Mouse (Mus musculus) midbrain, embryonic 12.5 days (tissue): ENCODE measurements at regions not wholly inside any gene's neighbourhood (a gene's known extent, or its start where the extent isn't known, plus 50 kb on each side); places are given as distances from the start of the nearest gene placed in this dataset.

Experiments
- ATAC-seq: fragments of 200-750 bp; cut with Nextera tagmentation; 2 replicates; pipeline ENCODE4 v1.8.0; 2017; ENCODE audit warnings: low read depth, moderate TSS enrichment, moderate library complexity; ENCODE audit not compliant: low FRiP score
- H3K27ac ChIP-seq: fragments of 300-500 bp; sonication (generic); replicated peaks from 2 replicates; pipeline ENCODE4 v1.5.1; 2016; ENCODE audit warnings: mild to moderate bottlenecking
- H3K27me3 ChIP-seq: fragments of 300-500 bp; sonication (generic); 2 replicates; pipeline ENCODE4 v1.6.1; 2016; ENCODE audit warnings: mild to moderate bottlenecking
- H3K36me3 ChIP-seq: fragments of 300-500 bp; sonication (generic); 2 replicates; pipeline ENCODE4 v1.6.1; 2016
- H3K4me1 ChIP-seq: fragments of 300-500 bp; sonication (generic); 2 replicates; pipeline ENCODE4 v1.6.1; 2016
- H3K4me2 ChIP-seq: fragments of 300-500 bp; sonication (generic); replicated peaks from 2 replicates; pipeline ENCODE4 v1.6.1; 2016; ENCODE audit warnings: mild to moderate bottlenecking, moderate library complexity
- H3K4me3 ChIP-seq: fragments of 300-500 bp; sonication (generic); 2 replicates; pipeline ENCODE4 v1.5.1; 2016; ENCODE audit warnings: mild to moderate bottlenecking
- H3K9ac ChIP-seq: fragments of 300-500 bp; sonication (generic); replicated peaks from 2 replicates; pipeline ENCODE4 v1.6.1; 2016; ENCODE audit warnings: mild to moderate bottlenecking, moderate library complexity
- H3K9me3 ChIP-seq: fragments of 300-500 bp; sonication (generic); 2 replicates; pipeline ENCODE4 v1.6.1; 2016; ENCODE audit warnings: mild to moderate bottlenecking
- WGBS: fragments of 180-500 bp; shearing (Covaris S2); methylation state at CpG from one replicate; pipeline ENCODE4 v1.1.7; 2016; 5-methylcytosine and 5-hydroxymethylcytosine counted together

- Histone ChIP-seq H3K4me2 (no peak overlapping the region), H3K9ac (no peak overlapping the region), H3K27ac (no peak overlapping the region), H3K4me3 (no peak overlapping the region), H3K9me3 (no peaks in the 10 kb centered on the region), H3K4me1 (no peaks in the 10 kb centered on the region), H3K27me3 (no peaks in the 10 kb centered on the region), H3K36me3 (no peaks in the 10 kb centered on the region)
- ATAC-seq = no peak
- WGBS = 82% methylated on average over 2 of the region's 2 CpGs
Measured at GRCm38 (mm10) chr16:65312947-65313346, 207.3 kb upstream of the Htr1f start.

- Histone ChIP-seq H3K9me3 (no peaks in the 10 kb centered on the region), H3K27ac (no peak overlapping the region), H3K9ac (no peak overlapping the region), H3K4me2 (no peak overlapping the region), H3K4me3 (no peak overlapping the region), H3K4me1 (no peaks in the 10 kb centered on the region), H3K27me3 (no peaks in the 10 kb centered on the region), H3K36me3 (no peaks in the 10 kb centered on the region)
- WGBS = 72% methylated on average over 3 of the region's 3 CpGs
- ATAC-seq = no peak
Measured at GRCm38 (mm10) chr16:65315052-65315451, 205.3 kb upstream of the Pou1f1 start.

- no peaks in the 10 kb centered on the region for H3K27me3 ChIP-seq
- 92% methylated on average over 2 of the region's 2 CpGs for WGBS
Measured at GRCm38 (mm10) chr16:65332412-65332811, 187.9 kb upstream of the Pou1f1 start.

GRCm38 (mm10) chr16:65339225-65339624, 181.1 kb upstream of the Pou1f1 start:
- ATAC-seq = no peak
- Histone ChIP-seq H3K4me2 (no peak overlapping the region), H3K4me1 (no peaks in the 10 kb centered on the region), H3K36me3 (no peaks in the 10 kb centered on the region), H3K9me3 (no peaks in the 10 kb centered on the region), H3K27me3 (no peaks in the 10 kb centered on the region), H3K4me3 (no peak overlapping the region), H3K27ac (no peak overlapping the region), H3K9ac (no peak overlapping the region)
- WGBS = 95% methylated on average over 2 of the region's 2 CpGs

More at GRCm38 (mm10) chr16:65332412-65332811, 187.9 kb upstream of the Pou1f1 start:
- Histone ChIP-seq H3K4me3 (no peak overlapping the region), H3K27ac (no peak overlapping the region), H3K9me3 (no peaks in the 10 kb centered on the region), H3K9ac (no peak overlapping the region), H3K4me2 (no peak overlapping the region), H3K36me3 (no peaks in the 10 kb centered on the region), H3K4me1 (no peaks in the 10 kb centered on the region)
- no peak for ATAC-seq

- Histone ChIP-seq H3K9me3 (no peaks in the 10 kb centered on the region), H3K27ac (no peak overlapping the region), H3K4me2 (no peak overlapping the region), H3K9ac (no peak overlapping the region), H3K4me1 (no peaks in the 10 kb centered on the region), H3K27me3 (no peaks in the 10 kb centered on the region), H3K36me3 (no peaks in the 10 kb centered on the region), H3K4me3 (no peak overlapping the region)
- 94% methylated on average over 1 of the region's 1 CpGs for WGBS
- no peak for ATAC-seq
Measured at GRCm38 (mm10) chr16:65359881-65360280, 160.4 kb upstream of the Pou1f1 start.

GRCm38 (mm10) chr16:65369271-65369670, 151.0 kb upstream of the Pou1f1 start:
- WGBS = 6% methylated on average over 1 of the region's 1 CpGs
- ATAC-seq = peak; percentile 62; the same call in 1 of the 2 replicates

GRCm38 (mm10) chr16:65370939-65371338, 149.4 kb upstream of the Pou1f1 start:
- H3K4me2 ChIP-seq = no peak overlapping the region
- 72% methylated on average over 2 of the region's 2 CpGs for WGBS
- no peaks in the 10 kb centered on the region for H3K36me3 ChIP-seq
- H3K4me3 ChIP-seq = no peak overlapping the region
- no peak overlapping the region for H3K9ac ChIP-seq
- no peaks in the 10 kb centered on the region for H3K9me3 ChIP-seq
- no peak for ATAC-seq
- H3K27me3 ChIP-seq = no peaks in the 10 kb centered on the region
- no peak overlapping the region for H3K27ac ChIP-seq
- no peaks in the 10 kb centered on the region for H3K4me1 ChIP-seq

More at GRCm38 (mm10) chr16:65369271-65369670, 151.0 kb upstream of the Pou1f1 start:
- Histone ChIP-seq H3K9ac (no peak overlapping the region), H3K4me2 (no peak overlapping the region), H3K9me3 (no peaks in the 10 kb centered on the region), H3K4me1 (no peaks in the 10 kb centered on the region), H3K4me3 (no peak overlapping the region), H3K36me3 (no peaks in the 10 kb centered on the region), H3K27me3 (no peaks in the 10 kb centered on the region), H3K27ac (no peak overlapping the region)

- Histone ChIP-seq H3K27ac (no peak overlapping the region), H3K9me3 (no peaks in the 10 kb centered on the region), H3K4me2 (no peak overlapping the region), H3K27me3 (no peaks in the 10 kb centered on the region), H3K9ac (no peak overlapping the region), H3K36me3 (no peaks in the 10 kb centered on the region), H3K4me1 (no peaks in the 10 kb centered on the region), H3K4me3 (no peak overlapping the region)
- ATAC-seq = no peak
Measured at GRCm38 (mm10) chr16:65376553-65376952, 143.8 kb upstream of the Pou1f1 start.

GRCm38 (mm10) chr16:65378276-65378675, 142.0 kb upstream of the Pou1f1 start:
- no peak overlapping the region for H3K9ac ChIP-seq
- H3K4me3 ChIP-seq = no peak overlapping the region
- H3K9me3 ChIP-seq = no peaks in the 10 kb centered on the region
- no peaks in the 10 kb centered on the region for H3K36me3 ChIP-seq
- ATAC-seq = no peak
- H3K4me1 ChIP-seq = no peaks in the 10 kb centered on the region
- no peak overlapping the region for H3K4me2 ChIP-seq
- H3K27me3 ChIP-seq = no peaks in the 10 kb centered on the region
- 76% methylated on average over 3 of the region's 3 CpGs for WGBS
- no peak overlapping the region for H3K27ac ChIP-seq

GRCm38 (mm10) chr16:65379939-65380338, 140.4 kb upstream of the Pou1f1 start:
- H3K27me3 ChIP-seq = no peaks in the 10 kb centered on the region
- H3K36me3 ChIP-seq = no peaks in the 10 kb centered on the region
- no peak overlapping the region for H3K9ac ChIP-seq
- WGBS = 75% methylated on average over 5 of the region's 5 CpGs
- no peak for ATAC-seq
- no peak overlapping the region for H3K4me2 ChIP-seq
- no peaks in the 10 kb centered on the region for H3K4me1 ChIP-seq
- H3K27ac ChIP-seq = no peak overlapping the region
- H3K4me3 ChIP-seq = no peak overlapping the region
- H3K9me3 ChIP-seq = no peaks in the 10 kb centered on the region

- Histone ChIP-seq H3K36me3 (no peaks in the 10 kb centered on the region), H3K27me3 (no peaks in the 10 kb centered on the region), H3K9ac (no peak overlapping the region), H3K4me3 (no peak overlapping the region), H3K4me1 (no peaks in the 10 kb centered on the region), H3K9me3 (no peaks in the 10 kb centered on the region), H3K4me2 (no peak overlapping the region), H3K27ac (no peak overlapping the region)
- WGBS = 70% methylated on average over 5 of the region's 5 CpGs
- ATAC-seq = peak; percentile 78; the same call in 1 of the 2 replicates
Measured at GRCm38 (mm10) chr16:65403926-65404648, 116.2 kb upstream of the Pou1f1 start.

GRCm38 (mm10) chr16:65404816-65405215, 115.5 kb upstream of the Pou1f1 start:
- WGBS = 85% methylated on average over 5 of the region's 5 CpGs
- no peak for ATAC-seq
- Histone ChIP-seq H3K9me3 (no peaks in the 10 kb centered on the region), H3K36me3 (no peaks in the 10 kb centered on the region), H3K4me2 (no peak overlapping the region), H3K27ac (no peak overlapping the region), H3K27me3 (no peaks in the 10 kb centered on the region), H3K9ac (no peak overlapping the region), H3K4me1 (no peaks in the 10 kb centered on the region), H3K4me3 (no peak overlapping the region)
